Mouse (Mus musculus): ENCODE measurements around the gene Lrrc18. TPM values are rescaled to one million over a fixed set of nuclear protein-coding genes. Genes with fewer than 3 reads are reported as not detected.

The Lrrc18 gene
- 0.16 and 0.30 TPM in 2 replicates for polyA plus RNA-seq (2015; fragmentation: Nextera tagmentation; extraction: Ambion mirVana)

GRCm38 (mm10) chr14:32991082-32991481 lies at the start of gene Lrrc18:
TSS of gene Lrrc18 (plus strand) at chr14:32991382.
- Histone ChIP-seq H3K4me3 (replicated peaks; ENCODE audit: low read length) (no peak within 1 kb of the TSS), H3K27me3 (ENCODE audit: control insufficient read depth, insufficient read depth, low read length) (no peaks in the 10 kb centered on the region), H3K9me3 (replicated peaks; ENCODE audit: control insufficient read depth, low read length) (no peaks in the 10 kb centered on the region), H3K4me2 (ENCODE audit: low read depth, low read length) (no peak within 1 kb of the TSS), H3K9ac (ENCODE audit: low read length) (no peak within 1 kb of the TSS), H3K4me1 (ENCODE audit: control insufficient read depth, insufficient read depth, low read length) (no peaks in the 10 kb centered on the region), H3K27ac (ENCODE audit: low read length) (no peak within 1 kb of the TSS), H3K36me3 (ENCODE audit: control insufficient read depth, insufficient read depth, low read length) (no peaks in the 10 kb centered on the region)
- WGBS = 95% methylated on average over 2 of the region's 2 CpGs
- ATAC-seq (ENCODE audit: insufficient read depth, low FRiP score) = no peak

- 91% methylated on average over 2 of the region's 2 CpGs for WGBS
- Histone ChIP-seq H3K4me3 (replicated peaks; ENCODE audit: low read length) (no peak overlapping the region), H3K27me3 (ENCODE audit: control insufficient read depth, insufficient read depth, low read length) (no peaks in the 10 kb centered on the region), H3K9ac (ENCODE audit: low read length) (no peak overlapping the region), H3K36me3 (ENCODE audit: control insufficient read depth, insufficient read depth, low read length) (no peaks in the 10 kb centered on the region), H3K4me2 (ENCODE audit: low read depth, low read length) (no peak overlapping the region), H3K9me3 (replicated peaks; ENCODE audit: control insufficient read depth, low read length) (no peaks in the 10 kb centered on the region), H3K4me1 (ENCODE audit: control insufficient read depth, insufficient read depth, low read length) (peaks cover 13% of the 10 kb centered on the region), H3K27ac (ENCODE audit: low read length) (no peak overlapping the region)
- no peak for ATAC-seq (ENCODE audit: insufficient read depth, low FRiP score)
These were observed 43.7 kb upstream of the Lrrc18 start for GRCm38 (mm10) chr14:32947512-32947911.

- Histone ChIP-seq H3K9ac (ENCODE audit: low read length) (no peak overlapping the region), H3K4me3 (replicated peaks; ENCODE audit: low read length) (no peak overlapping the region), H3K27ac (ENCODE audit: low read length) (peak overlapping the region; percentile 74), H3K27me3 (ENCODE audit: control insufficient read depth, insufficient read depth, low read length) (no peaks in the 10 kb centered on the region), H3K4me2 (ENCODE audit: low read depth, low read length) (no peak overlapping the region), H3K4me1 (ENCODE audit: control insufficient read depth, insufficient read depth, low read length) (peaks cover 13% of the 10 kb centered on the region), H3K9me3 (replicated peaks; ENCODE audit: control insufficient read depth, low read length) (no peaks in the 10 kb centered on the region), H3K36me3 (ENCODE audit: control insufficient read depth, insufficient read depth, low read length) (no peaks in the 10 kb centered on the region)
- peak; percentile 72; the same call in 1 of the 2 replicates for ATAC-seq (ENCODE audit: insufficient read depth, low FRiP score)
- WGBS = 39% methylated on average over 20 of the region's 20 CpGs
These were observed 40.6 kb upstream of the Lrrc18 start for GRCm38 (mm10) chr14:32950312-32951301.

- Histone ChIP-seq H3K27ac (ENCODE audit: low read length) (no peak overlapping the region), H3K4me2 (ENCODE audit: low read depth, low read length) (no peak overlapping the region)
- peak; percentile 16; the same call in 1 of the 2 replicates for ATAC-seq (ENCODE audit: insufficient read depth, low FRiP score)
These were observed 34.7 kb upstream of the Lrrc18 start for GRCm38 (mm10) chr14:32956486-32956885.

GRCm38 (mm10) chr14:32958671-32959070 lies 32.5 kb upstream of the Lrrc18 start:
- Histone ChIP-seq H3K4me2 (ENCODE audit: low read depth, low read length) (no peak overlapping the region), H3K36me3 (ENCODE audit: control insufficient read depth, insufficient read depth, low read length) (no peaks in the 10 kb centered on the region), H3K27ac (ENCODE audit: low read length) (no peak overlapping the region), H3K4me3 (replicated peaks; ENCODE audit: low read length) (no peak overlapping the region), H3K9me3 (replicated peaks; ENCODE audit: control insufficient read depth, low read length) (no peaks in the 10 kb centered on the region), H3K4me1 (ENCODE audit: control insufficient read depth, insufficient read depth, low read length) (peaks cover 19% of the 10 kb centered on the region), H3K9ac (ENCODE audit: low read length) (no peak overlapping the region), H3K27me3 (ENCODE audit: control insufficient read depth, insufficient read depth, low read length) (no peaks in the 10 kb centered on the region)
- WGBS = 37% methylated on average over 8 of the region's 8 CpGs
- ATAC-seq (ENCODE audit: insufficient read depth, low FRiP score) = no peak

More at GRCm38 (mm10) chr14:32956486-32956885, 34.7 kb upstream of the Lrrc18 start:
- peak overlapping the region; percentile 51; the same call in 1 of the 2 replicates for H3K9ac ChIP-seq (ENCODE audit: low read length)
- 41% methylated on average over 8 of the region's 8 CpGs for WGBS
- H3K4me3 ChIP-seq (replicated peaks; ENCODE audit: low read length) = no peak overlapping the region
- no peaks in the 10 kb centered on the region for H3K9me3 ChIP-seq (replicated peaks; ENCODE audit: control insufficient read depth, low read length)
- H3K27me3 ChIP-seq (ENCODE audit: control insufficient read depth, insufficient read depth, low read length) = no peaks in the 10 kb centered on the region
- H3K4me1 ChIP-seq (ENCODE audit: control insufficient read depth, insufficient read depth, low read length) = peaks cover 13% of the 10 kb centered on the region
- H3K36me3 ChIP-seq (ENCODE audit: control insufficient read depth, insufficient read depth, low read length) = no peaks in the 10 kb centered on the region

- 47% methylated on average over 5 of the region's 5 CpGs for WGBS
- no peak overlapping the region for H3K9ac ChIP-seq (ENCODE audit: low read length)
- H3K4me3 ChIP-seq (replicated peaks; ENCODE audit: low read length) = no peak overlapping the region
- peaks cover 19% of the 10 kb centered on the region for H3K4me1 ChIP-seq (ENCODE audit: control insufficient read depth, insufficient read depth, low read length)
- no peak overlapping the region for H3K4me2 ChIP-seq (ENCODE audit: low read depth, low read length)
- no peak overlapping the region for H3K27ac ChIP-seq (ENCODE audit: low read length)
- no peaks in the 10 kb centered on the region for H3K36me3 ChIP-seq (ENCODE audit: control insufficient read depth, insufficient read depth, low read length)
- H3K9me3 ChIP-seq (replicated peaks; ENCODE audit: control insufficient read depth, low read length) = no peaks in the 10 kb centered on the region
- ATAC-seq (ENCODE audit: insufficient read depth, low FRiP score) = no peak
- H3K27me3 ChIP-seq (ENCODE audit: control insufficient read depth, insufficient read depth, low read length) = no peaks in the 10 kb centered on the region
These were observed 30.7 kb upstream of the Lrrc18 start for GRCm38 (mm10) chr14:32960481-32960880.

GRCm38 (mm10) chr14:32964742-32965141 lies 26.4 kb upstream of the Lrrc18 start:
- Histone ChIP-seq H3K4me2 (ENCODE audit: low read depth, low read length) (no peak overlapping the region), H3K9ac (ENCODE audit: low read length) (no peak overlapping the region), H3K9me3 (replicated peaks; ENCODE audit: control insufficient read depth, low read length) (no peaks in the 10 kb centered on the region), H3K36me3 (ENCODE audit: control insufficient read depth, insufficient read depth, low read length) (no peaks in the 10 kb centered on the region), H3K4me3 (replicated peaks; ENCODE audit: low read length) (no peak overlapping the region), H3K4me1 (ENCODE audit: control insufficient read depth, insufficient read depth, low read length) (peaks cover 7% of the 10 kb centered on the region), H3K27me3 (ENCODE audit: control insufficient read depth, insufficient read depth, low read length) (no peaks in the 10 kb centered on the region), H3K27ac (ENCODE audit: low read length) (no peak overlapping the region)
- no peak for ATAC-seq (ENCODE audit: insufficient read depth, low FRiP score)
- 64% methylated on average over 10 of the region's 10 CpGs for WGBS

GRCm38 (mm10) chr14:32970700-32971099 lies 20.5 kb upstream of the Lrrc18 start:
- H3K36me3 ChIP-seq (ENCODE audit: control insufficient read depth, insufficient read depth, low read length) = no peaks in the 10 kb centered on the region
- no peak overlapping the region for H3K4me3 ChIP-seq (replicated peaks; ENCODE audit: low read length)
- H3K9ac ChIP-seq (ENCODE audit: low read length) = no peak overlapping the region
- H3K27ac ChIP-seq (ENCODE audit: low read length) = no peak overlapping the region
- 78% methylated on average over 9 of the region's 9 CpGs for WGBS
- no peaks in the 10 kb centered on the region for H3K9me3 ChIP-seq (replicated peaks; ENCODE audit: control insufficient read depth, low read length)
- H3K4me1 ChIP-seq (ENCODE audit: control insufficient read depth, insufficient read depth, low read length) = no peaks in the 10 kb centered on the region
- no peak for ATAC-seq (ENCODE audit: insufficient read depth, low FRiP score)
- H3K27me3 ChIP-seq (ENCODE audit: control insufficient read depth, insufficient read depth, low read length) = no peaks in the 10 kb centered on the region
- no peak overlapping the region for H3K4me2 ChIP-seq (ENCODE audit: low read depth, low read length)

GRCm38 (mm10) chr14:32984176-32984738 lies 6.9 kb upstream of the Lrrc18 start:
- Histone ChIP-seq H3K4me1 (ENCODE audit: control insufficient read depth, insufficient read depth, low read length) (no peaks in the 10 kb centered on the region; the same call in 1 of the 2 replicates), H3K4me3 (replicated peaks; ENCODE audit: low read length) (no peak overlapping the region), H3K27ac (ENCODE audit: low read length) (no peak overlapping the region), H3K36me3 (ENCODE audit: control insufficient read depth, insufficient read depth, low read length) (no peaks in the 10 kb centered on the region), H3K9ac (ENCODE audit: low read length) (no peak overlapping the region), H3K9me3 (replicated peaks; ENCODE audit: control insufficient read depth, low read length) (no peaks in the 10 kb centered on the region), H3K27me3 (ENCODE audit: control insufficient read depth, insufficient read depth, low read length) (no peaks in the 10 kb centered on the region), H3K4me2 (ENCODE audit: low read depth, low read length) (no peak overlapping the region)
- 48% methylated on average over 6 of the region's 6 CpGs for WGBS
- peak; percentile 25; the same call in 1 of the 2 replicates for ATAC-seq (ENCODE audit: insufficient read depth, low FRiP score)

Measured in stomach, embryonic 16.5 days (tissue).